Mouse (Mus musculus): ENCODE data around the gene Taf8. TPM values are rescaled to one million over a fixed set of nuclear protein-coding genes. Genes with fewer than 3 reads are reported as not detected.
A peak's percentile ranks its signal among the peaks of the same experiment; 100 is the strongest.

Taf8 gene
- 27.6 and 29.4 TPM in 2 replicates for polyA plus RNA-seq (2014; fragmentation: Nextera tagmentation; extraction: Ambion mirVana)

- Histone ChIP-seq H3K27ac (replicated peaks; ENCODE audit: low read depth, low read length) (no peak within 1 kb of the TSS), H3K9me3 (replicated peaks; ENCODE audit: control insufficient read depth, low read length) (no peaks in the 10 kb centered on the region), H3K4me2 (ENCODE audit: low read depth, low read length) (peak within 1 kb of the TSS; percentile 84), H3K36me3 (replicated peaks; ENCODE audit: control insufficient read depth, insufficient read depth, low read depth, low read length) (peaks cover 3% of the 10 kb centered on the region), H3K9ac (replicated peaks; ENCODE audit: low read length) (peak within 1 kb of the TSS; percentile 80), H3K27me3 (ENCODE audit: control insufficient read depth, insufficient read depth, low read length) (no peaks in the 10 kb centered on the region), H3K4me1 (ENCODE audit: control insufficient read depth, insufficient read depth, low read length) (peaks cover 3% of the 10 kb centered on the region; the same call in 1 of the 2 replicates), H3K4me3 (ENCODE audit: low read depth, low read length) (peak within 1 kb of the TSS; percentile 71)
- ATAC-seq (replicated peaks; ENCODE audit: insufficient number of reproducible peaks, low FRiP score, low TSS enrichment, low read depth) (peak; percentile 90), DNase-seq (ENCODE audit: low spot score) (peak; percentile 95)
- WGBS: 3% methylated on average over 40 of the region's 40 CpGs
These were observed at the start of gene Taf8 for GRCm38 (mm10) chr17:47501946-47502706. Taf8 (minus strand) TSS chr17:47502292.

DNA sequence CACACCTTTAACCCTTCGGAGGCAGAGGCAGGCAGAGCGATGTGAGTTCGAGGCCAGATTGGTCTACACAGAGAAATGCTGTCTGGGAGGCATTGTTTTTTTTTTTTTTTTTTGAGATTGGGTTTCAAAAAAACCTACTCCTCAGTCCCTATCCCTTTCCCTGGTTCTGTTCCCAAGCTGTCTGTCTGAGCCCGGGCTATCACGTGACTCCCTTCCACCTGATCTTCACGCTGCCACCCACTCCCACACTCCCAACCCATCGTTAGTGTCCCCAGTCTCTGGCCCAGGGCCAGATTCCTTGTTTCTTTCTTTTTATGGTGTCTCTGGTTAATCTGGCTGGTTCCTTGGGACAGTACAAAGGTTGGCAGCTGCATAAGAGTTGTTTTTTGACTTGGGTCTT is 49.0 kb upstream of the Taf8 start:
- ATAC-seq (replicated peaks; ENCODE audit: insufficient number of reproducible peaks, low FRiP score, low TSS enrichment, low read depth): no peak
- 74% methylated on average over 7 of the region's 7 CpGs for WGBS

DNA sequence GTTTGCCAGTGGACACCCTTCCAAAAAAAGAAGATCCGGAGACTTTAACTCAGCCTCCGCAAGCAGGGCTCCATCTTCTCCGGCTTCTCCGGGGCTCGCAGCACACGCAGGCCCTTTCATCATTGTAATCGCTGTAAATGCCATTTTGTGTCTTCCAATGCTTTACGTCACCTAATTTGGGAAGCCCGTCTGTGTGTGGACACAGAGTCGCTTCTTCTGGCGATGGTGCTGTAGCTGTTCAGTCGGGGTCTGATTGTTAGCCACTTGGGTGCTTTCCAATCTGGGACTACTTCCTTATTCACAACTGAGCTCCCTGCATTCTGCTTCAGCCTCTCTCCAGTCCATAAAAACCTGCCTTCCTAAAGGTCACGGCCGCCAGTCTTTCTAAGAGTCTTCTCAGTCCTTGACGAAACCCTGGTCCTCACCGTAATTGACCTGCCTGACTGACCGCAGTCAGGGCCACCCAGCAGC is 43.8 kb upstream of the Taf8 start:
- Histone ChIP-seq H3K4me2 (ENCODE audit: low read depth, low read length) (no peak overlapping the region), H3K9me3 (replicated peaks; ENCODE audit: control insufficient read depth, low read length) (no peaks in the 10 kb centered on the region), H3K9ac (replicated peaks; ENCODE audit: low read length) (no peak overlapping the region), H3K4me1 (ENCODE audit: control insufficient read depth, insufficient read depth, low read length) (no peaks in the 10 kb centered on the region), H3K27me3 (ENCODE audit: control insufficient read depth, insufficient read depth, low read length) (no peaks in the 10 kb centered on the region), H3K4me3 (ENCODE audit: low read depth, low read length) (no peak overlapping the region), H3K27ac (replicated peaks; ENCODE audit: low read depth, low read length) (no peak overlapping the region), H3K36me3 (replicated peaks; ENCODE audit: control insufficient read depth, insufficient read depth, low read depth, low read length) (no peaks in the 10 kb centered on the region)
- WGBS: 83% methylated on average over 17 of the region's 17 CpGs
- DNase-seq (ENCODE audit: low spot score) (no peak), ATAC-seq (replicated peaks; ENCODE audit: insufficient number of reproducible peaks, low FRiP score, low TSS enrichment, low read depth) (no peak)

More for the DNA sequence above, 49.0 kb upstream of the Taf8 start:
- H3K36me3 ChIP-seq (replicated peaks; ENCODE audit: control insufficient read depth, insufficient read depth, low read depth, low read length): no peaks in the 10 kb centered on the region
- H3K9me3 ChIP-seq (replicated peaks; ENCODE audit: control insufficient read depth, low read length): no peaks in the 10 kb centered on the region
- no peak overlapping the region for H3K4me3 ChIP-seq (ENCODE audit: low read depth, low read length)
- DNase-seq (ENCODE audit: low spot score): no peak
- H3K27me3 ChIP-seq (ENCODE audit: control insufficient read depth, insufficient read depth, low read length): no peaks in the 10 kb centered on the region
- no peak overlapping the region for H3K9ac ChIP-seq (replicated peaks; ENCODE audit: low read length)
- H3K4me2 ChIP-seq (ENCODE audit: low read depth, low read length): no peak overlapping the region
- H3K4me1 ChIP-seq (ENCODE audit: control insufficient read depth, insufficient read depth, low read length): no peaks in the 10 kb centered on the region
- H3K27ac ChIP-seq (replicated peaks; ENCODE audit: low read depth, low read length): no peak overlapping the region

DNA sequence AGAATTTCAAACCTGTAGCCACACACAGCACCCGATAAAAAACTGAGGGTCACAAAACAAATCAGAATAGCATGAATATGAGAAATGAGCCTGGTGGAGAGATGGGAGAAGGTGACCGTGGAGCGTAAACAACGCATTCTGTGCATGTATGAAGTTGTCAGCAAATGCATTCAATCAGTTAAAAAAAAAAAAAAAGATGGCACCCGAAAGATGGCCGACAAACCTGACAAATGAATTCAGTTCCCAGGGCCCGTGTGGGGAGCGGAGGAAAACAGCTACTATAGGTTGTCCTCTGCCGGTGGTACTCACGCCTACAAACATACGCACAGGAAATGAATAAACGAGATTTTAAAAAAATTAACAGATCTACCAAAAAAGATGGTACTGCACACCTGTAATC is 43.1 kb upstream of the Taf8 start:
- Histone ChIP-seq H3K27me3 (ENCODE audit: control insufficient read depth, insufficient read depth, low read length) (no peaks in the 10 kb centered on the region), H3K4me2 (ENCODE audit: low read depth, low read length) (no peak overlapping the region), H3K9me3 (replicated peaks; ENCODE audit: control insufficient read depth, low read length) (no peaks in the 10 kb centered on the region), H3K4me1 (ENCODE audit: control insufficient read depth, insufficient read depth, low read length) (no peaks in the 10 kb centered on the region), H3K4me3 (ENCODE audit: low read depth, low read length) (no peak overlapping the region), H3K9ac (replicated peaks; ENCODE audit: low read length) (no peak overlapping the region), H3K27ac (replicated peaks; ENCODE audit: low read depth, low read length) (no peak overlapping the region), H3K36me3 (replicated peaks; ENCODE audit: control insufficient read depth, insufficient read depth, low read depth, low read length) (no peaks in the 10 kb centered on the region)
- no peak for ATAC-seq (replicated peaks; ENCODE audit: insufficient number of reproducible peaks, low FRiP score, low TSS enrichment, low read depth)
- no peak for DNase-seq (ENCODE audit: low spot score)
- WGBS: 89% methylated on average over 12 of the region's 12 CpGs

DNA sequence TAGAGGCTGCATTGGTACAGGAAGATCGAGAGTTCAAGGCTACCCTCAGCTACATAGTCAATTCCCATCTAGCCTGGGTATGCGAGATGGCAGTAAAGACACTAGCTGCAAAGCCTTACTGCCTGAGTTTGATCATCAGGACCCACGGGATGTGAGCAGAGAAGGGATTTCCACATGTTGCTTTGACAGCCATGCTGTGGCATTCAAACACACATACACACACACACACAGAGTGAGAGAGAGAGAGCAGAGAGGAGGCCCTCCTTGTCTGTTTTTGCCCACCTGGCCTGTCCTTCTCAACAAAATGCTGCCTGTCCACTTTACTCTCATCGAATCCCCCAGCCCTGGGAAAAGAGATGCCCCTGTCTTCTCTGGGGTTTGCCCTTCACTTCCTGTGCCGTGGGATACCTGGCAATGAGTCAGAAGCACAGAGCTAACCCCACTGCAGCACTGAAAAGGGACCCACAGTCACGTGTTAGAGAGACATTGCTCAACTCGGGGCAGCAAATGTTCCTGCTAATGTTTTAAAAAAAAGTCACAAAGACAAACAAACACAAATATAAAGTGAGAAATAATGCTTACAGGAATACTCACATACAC is 41.1 kb upstream of the Taf8 start:
- 75% methylated on average over 7 of the region's 7 CpGs for WGBS

DNA sequence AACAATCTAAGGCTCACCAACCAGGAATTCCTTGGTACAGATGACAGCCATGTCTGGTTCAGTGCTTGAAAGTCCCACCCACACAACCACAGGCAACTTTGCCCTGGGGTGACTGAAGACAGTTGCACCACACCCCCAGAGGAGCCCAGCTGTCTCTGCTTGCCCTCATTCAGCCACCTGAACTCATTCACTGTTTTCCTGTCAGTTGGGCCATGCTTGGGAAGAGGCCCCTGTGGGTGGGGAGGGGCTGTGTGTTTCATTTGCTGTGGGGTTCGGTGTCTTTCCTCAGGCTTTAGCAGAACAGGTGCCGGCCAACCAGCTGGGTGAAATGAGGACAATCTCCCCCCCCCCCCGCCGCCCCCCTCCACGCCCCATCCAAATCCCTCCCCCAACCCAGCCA is 40.0 kb upstream of the Taf8 start:
- ATAC-seq (replicated peaks; ENCODE audit: insufficient number of reproducible peaks, low FRiP score, low TSS enrichment, low read depth) (no peak), DNase-seq (ENCODE audit: low spot score) (no peak)
- Histone ChIP-seq H3K4me1 (ENCODE audit: control insufficient read depth, insufficient read depth, low read length) (no peaks in the 10 kb centered on the region; the same call in 1 of the 2 replicates), H3K4me2 (ENCODE audit: low read depth, low read length) (no peak overlapping the region), H3K27me3 (ENCODE audit: control insufficient read depth, insufficient read depth, low read length) (no peaks in the 10 kb centered on the region), H3K9ac (replicated peaks; ENCODE audit: low read length) (no peak overlapping the region), H3K27ac (replicated peaks; ENCODE audit: low read depth, low read length) (no peak overlapping the region), H3K36me3 (replicated peaks; ENCODE audit: control insufficient read depth, insufficient read depth, low read depth, low read length) (no peaks in the 10 kb centered on the region), H3K9me3 (replicated peaks; ENCODE audit: control insufficient read depth, low read length) (no peaks in the 10 kb centered on the region), H3K4me3 (ENCODE audit: low read depth, low read length) (no peak overlapping the region)
- WGBS: 73% methylated on average over 5 of the region's 5 CpGs

More for the DNA sequence above, 41.1 kb upstream of the Taf8 start:
- H3K36me3 ChIP-seq (replicated peaks; ENCODE audit: control insufficient read depth, insufficient read depth, low read depth, low read length): no peaks in the 10 kb centered on the region
- no peaks in the 10 kb centered on the region for H3K27me3 ChIP-seq (ENCODE audit: control insufficient read depth, insufficient read depth, low read length)
- H3K27ac ChIP-seq (replicated peaks; ENCODE audit: low read depth, low read length): no peak overlapping the region
- H3K4me2 ChIP-seq (ENCODE audit: low read depth, low read length): no peak overlapping the region
- no peak overlapping the region for H3K9ac ChIP-seq (replicated peaks; ENCODE audit: low read length)
- H3K4me3 ChIP-seq (ENCODE audit: low read depth, low read length): no peak overlapping the region
- no peak for ATAC-seq (replicated peaks; ENCODE audit: insufficient number of reproducible peaks, low FRiP score, low TSS enrichment, low read depth)
- H3K9me3 ChIP-seq (replicated peaks; ENCODE audit: control insufficient read depth, low read length): no peaks in the 10 kb centered on the region
- H3K4me1 ChIP-seq (ENCODE audit: control insufficient read depth, insufficient read depth, low read length): no peaks in the 10 kb centered on the region; the same call in 1 of the 2 replicates
- no peak for DNase-seq (ENCODE audit: low spot score)

DNA sequence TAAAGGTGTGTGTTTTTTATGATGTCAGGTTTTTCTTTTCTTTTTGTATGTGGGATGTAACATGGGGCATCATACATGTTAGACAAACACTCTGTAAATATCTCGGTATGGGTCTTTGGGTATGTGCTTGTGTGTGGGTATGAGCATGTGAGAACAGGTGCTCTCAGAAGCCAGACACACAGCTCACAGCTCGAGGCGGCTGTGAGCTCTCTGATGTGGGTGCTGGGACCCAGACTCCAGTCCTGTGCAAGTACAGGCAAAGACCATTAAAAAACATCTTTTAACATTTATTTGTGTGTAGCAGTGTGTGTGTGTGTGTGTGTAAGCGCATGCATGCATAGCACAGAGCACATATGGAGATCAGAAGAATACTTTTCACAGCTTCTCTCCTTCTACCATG is 37.0 kb upstream of the Taf8 start:
- WGBS: 87% methylated on average over 4 of the region's 4 CpGs

GRCm38 (mm10) chr17:47538049-47538448 is 36.0 kb upstream of the Taf8 start:
- H3K36me3 ChIP-seq (replicated peaks; ENCODE audit: control insufficient read depth, insufficient read depth, low read depth, low read length): no peaks in the 10 kb centered on the region
- WGBS: 87% methylated on average over 3 of the region's 3 CpGs
- DNase-seq (ENCODE audit: low spot score) (no peak), ATAC-seq (replicated peaks; ENCODE audit: insufficient number of reproducible peaks, low FRiP score, low TSS enrichment, low read depth) (no peak)
- H3K27ac ChIP-seq (replicated peaks; ENCODE audit: low read depth, low read length): no peak overlapping the region
- no peak overlapping the region for H3K9ac ChIP-seq (replicated peaks; ENCODE audit: low read length)
- no peaks in the 10 kb centered on the region for H3K9me3 ChIP-seq (replicated peaks; ENCODE audit: control insufficient read depth, low read length)
- no peaks in the 10 kb centered on the region for H3K27me3 ChIP-seq (ENCODE audit: control insufficient read depth, insufficient read depth, low read length)
- H3K4me1 ChIP-seq (ENCODE audit: control insufficient read depth, insufficient read depth, low read length): no peaks in the 10 kb centered on the region; the same call in 1 of the 2 replicates
- H3K4me3 ChIP-seq (ENCODE audit: low read depth, low read length): no peak overlapping the region
- H3K4me2 ChIP-seq (ENCODE audit: low read depth, low read length): no peak overlapping the region

More for the DNA sequence above, 37.0 kb upstream of the Taf8 start:
- Histone ChIP-seq H3K36me3 (replicated peaks; ENCODE audit: control insufficient read depth, insufficient read depth, low read depth, low read length) (no peaks in the 10 kb centered on the region), H3K4me1 (ENCODE audit: control insufficient read depth, insufficient read depth, low read length) (no peaks in the 10 kb centered on the region; the same call in 1 of the 2 replicates), H3K9me3 (replicated peaks; ENCODE audit: control insufficient read depth, low read length) (no peaks in the 10 kb centered on the region), H3K9ac (replicated peaks; ENCODE audit: low read length) (no peak overlapping the region), H3K27me3 (ENCODE audit: control insufficient read depth, insufficient read depth, low read length) (no peaks in the 10 kb centered on the region), H3K4me3 (ENCODE audit: low read depth, low read length) (no peak overlapping the region), H3K4me2 (ENCODE audit: low read depth, low read length) (no peak overlapping the region), H3K27ac (replicated peaks; ENCODE audit: low read depth, low read length) (no peak overlapping the region)
- DNase-seq (ENCODE audit: low spot score) (no peak), ATAC-seq (replicated peaks; ENCODE audit: insufficient number of reproducible peaks, low FRiP score, low TSS enrichment, low read depth) (no peak)
